Mouse (Mus musculus): ENCODE results near the gene Serpina1b.

GRCm38 (mm10) chr12:103681739-103682138 lies 148.4 kb downstream of the Serpina1b start:
- TF ChIP-seq CTCF (IDR thresholded peaks at IDR 0.05; ENCODE audit: borderline replicate concordance, insufficient read depth, low read length), result no peak
- no peak for TF ChIP-seq POLR2A (IDR thresholded peaks at IDR 0.05; ENCODE audit: low read depth, low read length)

All from embryonic fibroblast, embryonic 13.5 days (primary cell).